Mouse (Mus musculus): ENCODE measurements around the gene Asrgl1. TPM values are rescaled to one million over a fixed set of nuclear protein-coding genes. Genes with fewer than 3 reads are reported as not detected.

The Asrgl1 gene
- total RNA-seq (2023): 14.4 TPM

DNA sequence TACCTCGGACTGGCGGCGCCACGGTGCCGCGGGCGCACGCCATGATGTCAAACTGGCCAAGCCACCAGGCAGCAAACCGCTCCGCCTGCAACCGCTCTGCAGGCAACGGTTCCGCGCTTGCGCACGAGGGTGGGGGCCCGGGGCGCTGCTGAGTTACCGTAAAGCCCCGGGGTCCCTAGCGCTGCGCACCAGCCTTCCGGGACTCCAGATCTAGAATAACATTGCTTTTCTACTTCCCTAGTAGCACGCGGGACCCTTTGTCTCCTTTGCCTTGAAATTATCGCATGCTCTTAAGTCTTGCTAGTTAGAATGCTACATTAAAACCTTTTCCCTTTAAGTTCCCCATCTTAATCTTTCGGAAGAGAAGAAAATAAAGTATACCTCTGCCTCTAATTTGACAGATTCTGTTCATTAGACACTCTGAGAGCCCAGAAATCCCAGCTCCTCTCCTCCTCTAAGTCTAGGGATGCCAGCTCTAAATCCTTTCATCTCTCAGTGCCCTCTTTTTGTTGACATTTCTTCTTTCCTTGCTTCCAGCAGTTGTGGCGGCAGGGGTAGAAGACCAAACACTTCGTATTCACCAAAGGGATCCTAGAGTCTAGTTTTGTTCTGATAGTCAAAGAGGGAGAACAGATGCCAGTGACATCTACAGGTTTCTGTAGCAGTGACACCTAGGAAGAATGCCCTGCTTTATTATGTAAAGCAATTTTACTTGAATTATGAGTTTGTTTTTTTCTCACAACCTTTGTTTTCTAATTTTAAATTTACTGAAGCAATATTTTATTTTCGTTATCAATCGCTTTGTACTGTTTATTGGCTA is at the start of gene Asrgl1:
Asrgl1 (minus strand) TSS at position 125 of the 820 bp plus-strand sequence.

DNA sequence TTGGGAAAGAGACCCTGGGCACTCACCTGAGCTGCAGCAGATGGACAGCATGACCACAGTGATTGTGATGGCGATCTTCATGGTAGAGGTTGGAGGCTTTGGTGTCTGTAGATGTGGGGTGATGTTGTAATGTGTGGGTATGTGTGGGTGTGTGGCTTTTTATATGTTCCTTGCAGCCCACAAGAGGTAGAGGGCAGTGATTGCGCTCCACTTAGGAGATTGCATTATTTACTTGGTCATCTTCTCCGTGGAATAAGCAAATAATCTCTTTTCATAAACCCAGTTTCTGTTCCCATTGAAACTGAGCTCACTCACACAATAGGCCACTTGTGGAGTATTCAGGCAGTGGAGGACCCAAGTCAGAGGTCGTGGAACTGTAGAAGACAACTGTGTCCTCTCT is 47.6 kb downstream of the Asrgl1 start, which contains the start of gene Scgb1a1:
Scgb1a1 (minus strand) TSS at position 138 of the 400 bp plus-strand sequence.

Other genes starting within 250 kb of the Asrgl1 start
- 25.8 TPM for gene 1810009A15Rik, start 246.8 kb downstream of the Asrgl1 start, total RNA-seq (2023)
- gene Gm49416, start 246.7 kb downstream of the Asrgl1 start, total RNA-seq (2023): 3.8 TPM
- 18.6 TPM for gene Ints5, start 242.6 kb downstream of the Asrgl1 start, total RNA-seq (2023)
- gene Ganab, start 237.6 kb downstream of the Asrgl1 start, total RNA-seq (2023): 134 TPM
- 41.9 TPM for gene B3gat3, start 215.3 kb downstream of the Asrgl1 start, total RNA-seq (2023)
- gene Rom1, start 206.3 kb downstream of the Asrgl1 start, total RNA-seq (2023): 3.0 TPM
- gene Eml3, start 206.1 kb downstream of the Asrgl1 start, total RNA-seq (2023): 70.7 TPM
- 172 TPM for gene Mta2, start 193.8 kb downstream of the Asrgl1 start, total RNA-seq (2023)
- 39.7 TPM for gene Tut1, start 181.8 kb downstream of the Asrgl1 start, total RNA-seq (2023)
- gene Eef1g, start 168.6 kb downstream of the Asrgl1 start, total RNA-seq (2023): 533 TPM
- gene Ahnak, start 146.4 kb downstream of the Asrgl1 start, total RNA-seq (2023): 74.3 TPM
- gene Scgb1a1, start 47.7 kb downstream of the Asrgl1 start, total RNA-seq (2023): not detected

All from CD4-positive naive resting alpha-beta T cell, adult 76 days (primary cell).